Mouse (Mus musculus): ENCODE measurements around the gene Hist1h4f. TPM values are rescaled to one million over a fixed set of nuclear protein-coding genes. Genes with fewer than 3 reads are reported as not detected.
"Not testable (repeated sequence)": the region's sequence is repeated elsewhere in the genome, so short reads cannot be mapped to it uniquely, and the experiment has no call there.

The Hist1h4f gene
- polyA plus RNA-seq, 1 experiment from 2014 or later, result 1.3 TPM

GRCm38 (mm10) chr13:23537006-23537710 lies 14.3 kb downstream of the Hist1h4f start:
- 86% methylated on average over 3 of the region's 3 CpGs for WGBS
- DNase-seq (ENCODE audit: low spot score), result no peak
- no peaks in the 10 kb centered on the region for H3K9me3 ChIP-seq (replicated peaks; ENCODE audit: control insufficient read depth, low read length)
- no peaks in the 10 kb centered on the region for H3K4me1 ChIP-seq (ENCODE audit: control insufficient read depth, insufficient read depth, low read length)
- peak overlapping the region; percentile 7; the same call in 1 of the 2 replicates for H3K9ac ChIP-seq (replicated peaks; ENCODE audit: low read length)
- H3K36me3 ChIP-seq (replicated peaks; ENCODE audit: control insufficient read depth, insufficient read depth, low read depth, low read length), result no peaks in the 10 kb centered on the region
- H3K4me3 ChIP-seq (ENCODE audit: low read depth, low read length), result peak overlapping the region; percentile 56
- ATAC-seq (replicated peaks; ENCODE audit: insufficient number of reproducible peaks, low FRiP score, low TSS enrichment, low read depth), result no peak
- no peak overlapping the region for H3K27ac ChIP-seq (replicated peaks; ENCODE audit: low read depth, low read length)
- no peaks in the 10 kb centered on the region for H3K27me3 ChIP-seq (ENCODE audit: control insufficient read depth, insufficient read depth, low read length)
- H3K4me2 ChIP-seq (ENCODE audit: low read depth, low read length), result peak overlapping the region; percentile 17

GRCm38 (mm10) chr13:23536076-23536822 lies 15.2 kb downstream of the Hist1h4f start:
- peak; percentile 63 for DNase-seq (ENCODE audit: low spot score)
- Histone ChIP-seq H3K27ac (replicated peaks; ENCODE audit: low read depth, low read length) (peak overlapping the region; percentile 97), H3K4me3 (ENCODE audit: low read depth, low read length) (peak overlapping the region; percentile 56), H3K9me3 (replicated peaks; ENCODE audit: control insufficient read depth, low read length) (no peaks in the 10 kb centered on the region), H3K4me1 (ENCODE audit: control insufficient read depth, insufficient read depth, low read length) (no peaks in the 10 kb centered on the region), H3K27me3 (ENCODE audit: control insufficient read depth, insufficient read depth, low read length) (no peaks in the 10 kb centered on the region), H3K9ac (replicated peaks; ENCODE audit: low read length) (peak overlapping the region; percentile 71), H3K4me2 (ENCODE audit: low read depth, low read length) (peak overlapping the region; percentile 66), H3K36me3 (replicated peaks; ENCODE audit: control insufficient read depth, insufficient read depth, low read depth, low read length) (no peaks in the 10 kb centered on the region)
- WGBS, result 18% methylated on average over 7 of the region's 7 CpGs
- no peak for ATAC-seq (replicated peaks; ENCODE audit: insufficient number of reproducible peaks, low FRiP score, low TSS enrichment, low read depth)

DNA sequence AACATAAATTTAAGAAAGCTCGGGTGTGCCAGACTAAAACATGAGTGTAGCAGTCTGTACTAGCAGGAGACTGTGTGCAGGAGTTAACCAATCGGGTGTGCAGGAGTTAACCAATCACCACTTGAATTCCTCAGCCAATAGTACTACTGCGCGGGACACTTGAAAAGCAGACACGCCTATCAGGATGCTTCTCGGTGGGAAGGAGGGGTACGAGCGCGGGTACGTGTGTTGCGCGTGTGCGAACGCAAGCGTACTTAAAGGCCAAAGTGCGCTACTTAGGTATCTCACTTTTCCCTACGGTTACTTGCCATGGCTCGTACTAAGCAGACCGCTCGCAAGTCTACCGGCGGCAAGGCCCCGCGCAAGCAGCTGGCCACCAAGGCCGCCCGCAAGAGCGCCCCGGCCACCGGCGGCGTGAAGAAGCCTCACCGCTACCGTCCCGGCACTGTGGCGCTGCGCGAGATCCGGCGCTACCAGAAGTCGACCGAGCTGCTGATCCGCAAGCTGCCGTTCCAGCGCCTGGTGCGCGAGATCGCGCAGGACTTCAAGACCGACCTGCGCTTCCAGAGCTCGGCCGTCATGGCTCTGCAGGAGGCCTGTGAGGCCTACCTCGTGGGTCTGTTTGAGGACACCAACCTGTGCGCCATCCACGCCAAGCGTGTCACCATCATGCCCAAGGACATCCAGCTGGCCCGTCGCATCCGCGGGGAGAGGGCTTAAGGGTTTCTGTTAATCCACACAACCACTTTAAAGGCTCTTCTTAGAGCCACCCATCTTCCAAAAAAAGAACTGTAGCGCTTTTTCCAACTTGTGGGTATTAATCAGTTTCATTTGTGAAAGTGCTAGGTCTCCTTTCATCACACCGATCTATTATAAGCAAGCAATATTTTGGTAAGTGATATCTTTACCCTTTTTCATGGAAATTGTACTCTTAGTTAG lies 16.0 kb downstream of the Hist1h4f start, which contains the start of gene Hist1h3g:
Gene Hist1h3g, plus strand, starts transcription at position 286 of the 939 bp plus-strand sequence.
- Histone ChIP-seq H3K4me3 (ENCODE audit: low read depth, low read length) (peak within 1 kb of the TSS; percentile 56), H3K4me2 (ENCODE audit: low read depth, low read length) (peak within 1 kb of the TSS; percentile 69), H3K9ac (replicated peaks; ENCODE audit: low read length) (peak within 1 kb of the TSS; percentile 79), H3K27ac (replicated peaks; ENCODE audit: low read depth, low read length) (peak within 1 kb of the TSS; percentile 97)
- H3K4me1 ChIP-seq (ENCODE audit: control insufficient read depth, insufficient read depth, low read length); H3K9me3 ChIP-seq (replicated peaks; ENCODE audit: control insufficient read depth, low read length); H3K27me3 ChIP-seq (ENCODE audit: control insufficient read depth, insufficient read depth, low read length); H3K36me3 ChIP-seq (replicated peaks; ENCODE audit: control insufficient read depth, insufficient read depth, low read depth, low read length): not testable (repeated sequence)
- DNase-seq (ENCODE audit: low spot score) (peak; percentile 96), ATAC-seq (replicated peaks; ENCODE audit: insufficient number of reproducible peaks, low FRiP score, low TSS enrichment, low read depth) (peak; percentile 92)
- WGBS, result 0% methylated on average over 42 of the region's 62 CpGs

GRCm38 (mm10) chr13:23534368-23535131 lies 16.9 kb downstream of the Hist1h4f start:
- Histone ChIP-seq H3K4me3 (ENCODE audit: low read depth, low read length) (peak overlapping the region; percentile 56), H3K27me3 (ENCODE audit: control insufficient read depth, insufficient read depth, low read length) (no peaks in the 10 kb centered on the region), H3K36me3 (replicated peaks; ENCODE audit: control insufficient read depth, insufficient read depth, low read depth, low read length) (no peaks in the 10 kb centered on the region), H3K9ac (replicated peaks; ENCODE audit: low read length) (peak overlapping the region; percentile 79), H3K27ac (replicated peaks; ENCODE audit: low read depth, low read length) (peak overlapping the region; percentile 97), H3K4me1 (ENCODE audit: control insufficient read depth, insufficient read depth, low read length) (no peaks in the 10 kb centered on the region), H3K4me2 (ENCODE audit: low read depth, low read length) (peak overlapping the region; percentile 69), H3K9me3 (replicated peaks; ENCODE audit: control insufficient read depth, low read length) (no peaks in the 10 kb centered on the region)
- ATAC-seq (replicated peaks; ENCODE audit: insufficient number of reproducible peaks, low FRiP score, low TSS enrichment, low read depth), result 0 out of 2 replicates have a peak, but pooled peaks have one; percentile 0
- DNase-seq (ENCODE audit: low spot score), result peak; percentile 77
- WGBS, result under 1% methylated on average over 15 of the region's 15 CpGs

DNA sequence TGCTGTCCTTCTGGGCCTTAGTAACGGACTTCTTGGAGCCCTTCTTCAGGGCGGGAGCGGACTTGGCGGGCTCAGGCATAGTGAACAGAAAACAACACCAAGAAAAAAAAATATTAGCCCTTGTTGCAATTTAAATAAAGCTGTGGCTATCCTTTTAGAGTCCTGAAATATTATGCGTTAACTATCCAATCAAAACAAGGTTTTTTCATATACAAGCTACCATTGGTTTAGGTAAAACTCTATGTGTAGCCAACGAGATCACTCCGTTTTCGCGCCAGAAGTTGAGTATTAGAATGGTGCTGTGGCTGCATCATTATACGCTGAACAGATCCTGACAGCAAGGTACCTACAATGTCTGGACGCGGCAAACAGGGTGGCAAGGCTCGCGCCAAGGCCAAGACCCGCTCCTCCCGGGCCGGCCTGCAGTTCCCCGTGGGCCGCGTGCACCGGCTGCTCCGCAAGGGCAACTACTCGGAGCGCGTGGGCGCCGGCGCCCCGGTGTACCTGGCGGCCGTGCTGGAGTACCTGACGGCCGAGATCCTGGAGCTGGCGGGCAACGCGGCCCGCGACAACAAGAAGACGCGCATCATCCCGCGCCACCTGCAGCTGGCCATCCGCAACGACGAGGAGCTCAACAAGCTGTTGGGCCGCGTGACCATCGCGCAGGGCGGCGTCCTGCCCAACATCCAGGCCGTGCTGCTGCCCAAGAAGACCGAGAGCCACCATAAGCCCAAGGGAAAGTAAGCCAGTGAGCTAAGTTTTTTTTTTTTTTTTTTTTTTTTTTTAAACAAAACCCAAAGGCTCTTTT lies 17.7 kb downstream of the Hist1h4f start, which contains the start of gene Hist1h2af:
Gene Hist1h2af, plus strand, starts transcription at position 347 of the 808 bp plus-strand sequence.
- H3K36me3 ChIP-seq (replicated peaks; ENCODE audit: control insufficient read depth, insufficient read depth, low read depth, low read length); H3K27me3 ChIP-seq (ENCODE audit: control insufficient read depth, insufficient read depth, low read length); H3K9me3 ChIP-seq (replicated peaks; ENCODE audit: control insufficient read depth, low read length); H3K4me1 ChIP-seq (ENCODE audit: control insufficient read depth, insufficient read depth, low read length): not testable (repeated sequence)
- Histone ChIP-seq H3K4me3 (ENCODE audit: low read depth, low read length) (peak within 1 kb of the TSS; percentile 56), H3K27ac (replicated peaks; ENCODE audit: low read depth, low read length) (peak within 1 kb of the TSS; percentile 97), H3K4me2 (ENCODE audit: low read depth, low read length) (peak within 1 kb of the TSS; percentile 69), H3K9ac (replicated peaks; ENCODE audit: low read length) (peak within 1 kb of the TSS; percentile 79)
- ATAC-seq (replicated peaks; ENCODE audit: insufficient number of reproducible peaks, low FRiP score, low TSS enrichment, low read depth) (peak; percentile 58), DNase-seq (ENCODE audit: low spot score) (peak; percentile 94)
- WGBS, result under 1% methylated on average over 25 of the region's 53 CpGs

- DNase-seq (ENCODE audit: low spot score), result peak; percentile 56
- H3K4me1 ChIP-seq (ENCODE audit: control insufficient read depth, insufficient read depth, low read length), result no peaks in the 10 kb centered on the region
- ATAC-seq (replicated peaks; ENCODE audit: insufficient number of reproducible peaks, low FRiP score, low TSS enrichment, low read depth), result no peak
These were observed 19.0 kb downstream of the Hist1h4f start for GRCm38 (mm10) chr13:23532262-23533075.

More at GRCm38 (mm10) chr13:23532262-23533075, 19.0 kb downstream of the Hist1h4f start:
- Histone ChIP-seq H3K4me2 (ENCODE audit: low read depth, low read length) (peak overlapping the region; percentile 55), H3K27ac (replicated peaks; ENCODE audit: low read depth, low read length) (peak overlapping the region; percentile 97), H3K4me3 (ENCODE audit: low read depth, low read length) (peak overlapping the region; percentile 56), H3K36me3 (replicated peaks; ENCODE audit: control insufficient read depth, insufficient read depth, low read depth, low read length) (no peaks in the 10 kb centered on the region), H3K27me3 (ENCODE audit: control insufficient read depth, insufficient read depth, low read length) (no peaks in the 10 kb centered on the region), H3K9ac (replicated peaks; ENCODE audit: low read length) (peak overlapping the region; percentile 92), H3K9me3 (replicated peaks; ENCODE audit: control insufficient read depth, low read length) (no peaks in the 10 kb centered on the region)
- WGBS, result 27% methylated on average over 9 of the region's 9 CpGs
